Mouse (Mus musculus): ENCODE data around the gene Siae. TPM values are rescaled to one million over a fixed set of nuclear protein-coding genes. Genes with fewer than 3 reads are reported as not detected.
A peak's percentile ranks its signal among the peaks of the same experiment; 100 is the strongest.

The Siae gene
- polyA plus RNA-seq, 1 experiment from 2014 or later: 13.7 TPM

GRCm38 (mm10) chr9:37592633-37593032, 37.1 kb downstream of the Siae start:
- Histone ChIP-seq H3K4me3 (no peak overlapping the region), H3K9ac (no peak overlapping the region), H3K36me3 (no peaks in the 10 kb centered on the region), H3K27me3 (no peaks in the 10 kb centered on the region), H3K9me3 (peaks cover 6% of the 10 kb centered on the region; the same call in 1 of the 2 replicates), H3K27ac (replicated peaks) (no peak overlapping the region), H3K4me1 (replicated peaks) (no peaks in the 10 kb centered on the region), H3K4me2 (no peak overlapping the region)
- WGBS: 59% methylated on average over 6 of the region's 6 CpGs
- ATAC-seq (ENCODE audit: low read depth): no peak

- no peaks in the 10 kb centered on the region for H3K27me3 ChIP-seq
- no peak for ATAC-seq (ENCODE audit: low read depth)
Observed at GRCm38 (mm10) chr9:37593690-37594089, 38.2 kb downstream of the Siae start.

GRCm38 (mm10) chr9:37595570-37595969, 40.1 kb downstream of the Siae start:
- Histone ChIP-seq H3K27me3 (no peaks in the 10 kb centered on the region), H3K27ac (replicated peaks) (no peak overlapping the region), H3K9ac (no peak overlapping the region), H3K4me2 (no peak overlapping the region), H3K36me3 (no peaks in the 10 kb centered on the region), H3K4me1 (replicated peaks) (no peaks in the 10 kb centered on the region), H3K4me3 (no peak overlapping the region), H3K9me3 (peaks cover 4% of the 10 kb centered on the region; the same call in 1 of the 2 replicates)
- no peak for ATAC-seq (ENCODE audit: low read depth)
- WGBS: 79% methylated on average over 1 of the region's 1 CpGs

More at GRCm38 (mm10) chr9:37593690-37594089, 38.2 kb downstream of the Siae start:
- no peaks in the 10 kb centered on the region for H3K4me1 ChIP-seq (replicated peaks)
- no peak overlapping the region for H3K9ac ChIP-seq
- no peak overlapping the region for H3K4me3 ChIP-seq
- WGBS: 93% methylated on average over 3 of the region's 3 CpGs
- H3K9me3 ChIP-seq: peaks cover 4% of the 10 kb centered on the region; the same call in 1 of the 2 replicates
- no peak overlapping the region for H3K4me2 ChIP-seq
- no peak overlapping the region for H3K27ac ChIP-seq (replicated peaks)
- no peaks in the 10 kb centered on the region for H3K36me3 ChIP-seq

- Histone ChIP-seq H3K4me2 (no peak overlapping the region), H3K4me1 (replicated peaks) (no peaks in the 10 kb centered on the region), H3K36me3 (no peaks in the 10 kb centered on the region), H3K27ac (replicated peaks) (no peak overlapping the region), H3K9me3 (no peaks in the 10 kb centered on the region), H3K27me3 (no peaks in the 10 kb centered on the region), H3K4me3 (no peak overlapping the region), H3K9ac (no peak overlapping the region)
- 92% methylated on average over 2 of the region's 2 CpGs for WGBS
- no peak for ATAC-seq (ENCODE audit: low read depth)
Observed at GRCm38 (mm10) chr9:37598637-37599036, 43.1 kb downstream of the Siae start.

- no peaks in the 10 kb centered on the region for H3K9me3 ChIP-seq
- 92% methylated on average over 2 of the region's 2 CpGs for WGBS
- no peak overlapping the region for H3K4me3 ChIP-seq
- H3K9ac ChIP-seq: no peak overlapping the region
- H3K27me3 ChIP-seq: no peaks in the 10 kb centered on the region
- H3K4me1 ChIP-seq (replicated peaks): no peaks in the 10 kb centered on the region
- H3K4me2 ChIP-seq: no peak overlapping the region
- no peak overlapping the region for H3K27ac ChIP-seq (replicated peaks)
- H3K36me3 ChIP-seq: no peaks in the 10 kb centered on the region
- ATAC-seq (ENCODE audit: low read depth): no peak
Observed at GRCm38 (mm10) chr9:37600538-37601205, 45.2 kb downstream of the Siae start.

GRCm38 (mm10) chr9:37605089-37605488, 49.6 kb downstream of the Siae start:
- WGBS: 92% methylated on average over 3 of the region's 3 CpGs

GRCm38 (mm10) chr9:37609558-37609957, 54.1 kb downstream of the Siae start:
- Histone ChIP-seq H3K4me2 (no peak overlapping the region), H3K27me3 (no peaks in the 10 kb centered on the region), H3K4me3 (no peak overlapping the region), H3K36me3 (no peaks in the 10 kb centered on the region), H3K27ac (replicated peaks) (no peak overlapping the region), H3K4me1 (replicated peaks) (peaks cover 17% of the 10 kb centered on the region), H3K9me3 (no peaks in the 10 kb centered on the region), H3K9ac (no peak overlapping the region)
- ATAC-seq (ENCODE audit: low read depth): no peak
- WGBS: 77% methylated on average over 4 of the region's 4 CpGs

More at GRCm38 (mm10) chr9:37605089-37605488, 49.6 kb downstream of the Siae start:
- ATAC-seq (ENCODE audit: low read depth): no peak
- Histone ChIP-seq H3K36me3 (no peaks in the 10 kb centered on the region), H3K9me3 (no peaks in the 10 kb centered on the region), H3K9ac (no peak overlapping the region), H3K4me1 (replicated peaks) (no peaks in the 10 kb centered on the region), H3K27me3 (no peaks in the 10 kb centered on the region), H3K27ac (replicated peaks) (no peak overlapping the region), H3K4me3 (no peak overlapping the region), H3K4me2 (no peak overlapping the region)

- Histone ChIP-seq H3K4me2 (peak within 1 kb of the TSS; percentile 75), H3K4me3 (peak within 1 kb of the TSS; percentile 61), H3K27ac (replicated peaks) (peak within 1 kb of the TSS; percentile 86), H3K36me3 (no peaks in the 10 kb centered on the region), H3K27me3 (no peaks in the 10 kb centered on the region; the same call in 1 of the 2 replicates), H3K9me3 (no peaks in the 10 kb centered on the region), H3K9ac (peak within 1 kb of the TSS; percentile 87), H3K4me1 (replicated peaks) (peaks cover 17% of the 10 kb centered on the region)
- peak; percentile 95 for ATAC-seq (ENCODE audit: low read depth)
- under 1% methylated on average over 45 of the region's 45 CpGs for WGBS
Observed at GRCm38 (mm10) chr9:37613182-37613910, 57.8 kb downstream of the Siae start, which contains the start of gene Spa17. Gene Spa17, minus strand, starts transcription at chr9:37613722.

- peak overlapping the region; percentile 76 for H3K27ac ChIP-seq (replicated peaks)
- ATAC-seq (ENCODE audit: low read depth): peak; percentile 75
Observed at GRCm38 (mm10) chr9:37613911-37614280, 58.4 kb downstream of the Siae start.

GRCm38 (mm10) chr9:37614316-37614715, 58.8 kb downstream of the Siae start:
- H3K4me2 ChIP-seq: peak overlapping the region; percentile 75
- H3K9ac ChIP-seq: peak overlapping the region; percentile 87; the same call in 1 of the 2 replicates
- peak overlapping the region; percentile 61; the same call in 1 of the 2 replicates for H3K4me3 ChIP-seq
- no peaks in the 10 kb centered on the region for H3K9me3 ChIP-seq
- peak; percentile 24 for ATAC-seq (ENCODE audit: low read depth)
- no peaks in the 10 kb centered on the region; the same call in 1 of the 2 replicates for H3K27me3 ChIP-seq
- H3K27ac ChIP-seq (replicated peaks): no peak overlapping the region
- H3K4me1 ChIP-seq (replicated peaks): peaks cover 17% of the 10 kb centered on the region
- H3K36me3 ChIP-seq: no peaks in the 10 kb centered on the region

More at GRCm38 (mm10) chr9:37613911-37614280, 58.4 kb downstream of the Siae start:
- Histone ChIP-seq H3K9ac (peak overlapping the region; percentile 87), H3K27me3 (no peaks in the 10 kb centered on the region; the same call in 1 of the 2 replicates), H3K36me3 (no peaks in the 10 kb centered on the region), H3K4me3 (peak overlapping the region; percentile 61), H3K9me3 (no peaks in the 10 kb centered on the region), H3K4me2 (peak overlapping the region; percentile 75), H3K4me1 (replicated peaks) (peaks cover 17% of the 10 kb centered on the region)
- WGBS: 17% methylated on average over 6 of the region's 6 CpGs

GRCm38 (mm10) chr9:37615220-37615619, 59.7 kb downstream of the Siae start:
- WGBS: 70% methylated on average over 5 of the region's 5 CpGs
- Histone ChIP-seq H3K4me1 (replicated peaks) (peaks cover 17% of the 10 kb centered on the region), H3K9me3 (no peaks in the 10 kb centered on the region), H3K27me3 (no peaks in the 10 kb centered on the region; the same call in 1 of the 2 replicates), H3K36me3 (no peaks in the 10 kb centered on the region), H3K4me2 (no peak overlapping the region), H3K4me3 (no peak overlapping the region), H3K27ac (replicated peaks) (no peak overlapping the region), H3K9ac (no peak overlapping the region)
- ATAC-seq (ENCODE audit: low read depth): no peak

- Histone ChIP-seq H3K27me3 (no peaks in the 10 kb centered on the region; the same call in 1 of the 2 replicates), H3K4me2 (no peak overlapping the region), H3K27ac (replicated peaks) (no peak overlapping the region), H3K4me1 (replicated peaks) (peaks cover 17% of the 10 kb centered on the region), H3K4me3 (no peak overlapping the region), H3K36me3 (no peaks in the 10 kb centered on the region), H3K9me3 (no peaks in the 10 kb centered on the region), H3K9ac (no peak overlapping the region)
- 59% methylated on average over 2 of the region's 2 CpGs for WGBS
- ATAC-seq (ENCODE audit: low read depth): no peak
Observed at GRCm38 (mm10) chr9:37616770-37617169, 61.3 kb downstream of the Siae start.
